Mouse (Mus musculus): ENCODE results near the gene Sppl2a. TPM values are rescaled to one million over a fixed set of nuclear protein-coding genes. Genes with fewer than 3 reads are reported as not detected.
"Not testable (repeated sequence)": the region's sequence is repeated elsewhere in the genome, so short reads cannot be mapped to it uniquely, and the experiment has no call there.

Sppl2a gene
- polyA plus RNA-seq, 1 experiment from 2014 or later: 63.2 TPM

DNA sequence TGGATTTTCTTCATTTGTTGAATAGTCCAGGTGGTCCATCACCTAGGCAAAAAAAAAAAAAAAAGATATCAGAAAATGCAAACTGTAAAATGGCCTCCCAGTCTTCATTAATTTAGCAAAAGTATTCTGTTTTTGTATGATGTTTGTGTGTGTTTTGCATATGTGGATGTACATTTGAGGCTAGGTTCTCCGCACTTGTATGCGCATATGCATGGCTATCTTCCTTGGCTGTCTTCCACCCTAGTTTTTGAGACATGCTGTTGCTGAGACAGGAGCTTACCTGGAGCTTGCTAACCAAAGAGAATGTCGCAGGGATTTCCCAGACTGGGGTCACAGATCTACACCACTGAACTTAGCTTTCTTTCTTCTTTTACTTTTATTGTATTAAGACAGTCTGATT, 38.8 kb downstream of the Sppl2a start:
- no peak overlapping the region for H3K4me2 ChIP-seq (replicated peaks)
- H3K9ac ChIP-seq: no peak overlapping the region
- peaks cover 8% of the 10 kb centered on the region; the same call in 1 of the 2 replicates for H3K36me3 ChIP-seq
- no peaks in the 10 kb centered on the region for H3K27me3 ChIP-seq
- H3K4me1 ChIP-seq: no peaks in the 10 kb centered on the region
- no peak overlapping the region for H3K4me3 ChIP-seq (replicated peaks)
- ATAC-seq (ENCODE audit: insufficient number of reproducible peaks, low FRiP score, low TSS enrichment, low read depth): no peak
- 85% methylated on average over 3 of the region's 3 CpGs for WGBS
- H3K9me3 ChIP-seq (replicated peaks): no peaks in the 10 kb centered on the region
- H3K27ac ChIP-seq (replicated peaks): no peak overlapping the region

DNA sequence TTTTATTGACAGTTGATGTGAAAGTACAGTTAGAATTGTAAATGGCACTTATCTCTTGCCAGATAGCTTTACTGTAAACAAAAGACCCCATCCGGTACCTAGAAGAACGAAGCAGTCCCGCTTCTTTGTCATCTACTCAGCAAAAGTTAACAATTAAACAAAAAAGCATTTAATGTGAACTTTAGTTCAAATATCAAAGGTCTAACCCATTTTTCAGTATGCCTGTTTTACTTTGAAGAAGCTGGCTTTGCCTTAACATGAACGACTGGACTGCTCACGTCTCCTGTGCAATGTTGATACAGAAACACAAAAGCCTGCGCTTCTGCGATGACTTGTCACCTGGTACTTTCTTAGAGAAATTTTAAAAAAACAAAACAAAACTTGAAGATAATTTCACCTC, 40.7 kb downstream of the Sppl2a start:
- H3K9me3 ChIP-seq (replicated peaks): no peaks in the 10 kb centered on the region
- no peak overlapping the region for H3K4me2 ChIP-seq (replicated peaks)
- no peak overlapping the region for H3K4me3 ChIP-seq (replicated peaks)
- H3K27ac ChIP-seq (replicated peaks): no peak overlapping the region
- no peak for ATAC-seq (ENCODE audit: insufficient number of reproducible peaks, low FRiP score, low TSS enrichment, low read depth)
- no peak overlapping the region for H3K9ac ChIP-seq
- WGBS: 89% methylated on average over 7 of the region's 7 CpGs
- H3K4me1 ChIP-seq: no peaks in the 10 kb centered on the region
- H3K27me3 ChIP-seq: no peaks in the 10 kb centered on the region
- H3K36me3 ChIP-seq: peaks cover 8% of the 10 kb centered on the region; the same call in 1 of the 2 replicates

DNA sequence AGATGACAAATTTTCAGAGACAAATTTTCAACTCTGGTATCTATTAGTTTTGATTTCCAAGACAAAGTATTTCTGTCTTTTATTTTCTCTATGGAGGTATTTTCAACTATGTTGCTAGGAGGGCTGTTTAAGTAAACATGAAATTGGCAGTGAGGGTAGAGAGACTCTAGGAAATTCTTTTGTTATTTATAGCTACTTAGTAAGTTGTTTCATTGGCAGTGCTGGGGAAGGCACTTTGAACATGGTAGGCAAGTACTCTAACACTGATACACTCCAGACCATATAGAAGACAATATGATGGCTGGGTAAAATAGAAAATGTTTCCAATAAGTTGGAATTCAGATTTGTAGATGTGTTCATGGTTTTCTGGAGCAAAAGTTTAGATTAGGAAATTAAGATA, 41.3 kb downstream of the Sppl2a start:
- Histone ChIP-seq H3K27ac (replicated peaks) (no peak overlapping the region), H3K4me3 (replicated peaks) (no peak overlapping the region), H3K4me2 (replicated peaks) (no peak overlapping the region), H3K9me3 (replicated peaks) (no peaks in the 10 kb centered on the region), H3K4me1 (no peaks in the 10 kb centered on the region), H3K9ac (no peak overlapping the region), H3K36me3 (peaks cover 8% of the 10 kb centered on the region; the same call in 1 of the 2 replicates), H3K27me3 (no peaks in the 10 kb centered on the region)
- ATAC-seq (ENCODE audit: insufficient number of reproducible peaks, low FRiP score, low TSS enrichment, low read depth): no peak

DNA sequence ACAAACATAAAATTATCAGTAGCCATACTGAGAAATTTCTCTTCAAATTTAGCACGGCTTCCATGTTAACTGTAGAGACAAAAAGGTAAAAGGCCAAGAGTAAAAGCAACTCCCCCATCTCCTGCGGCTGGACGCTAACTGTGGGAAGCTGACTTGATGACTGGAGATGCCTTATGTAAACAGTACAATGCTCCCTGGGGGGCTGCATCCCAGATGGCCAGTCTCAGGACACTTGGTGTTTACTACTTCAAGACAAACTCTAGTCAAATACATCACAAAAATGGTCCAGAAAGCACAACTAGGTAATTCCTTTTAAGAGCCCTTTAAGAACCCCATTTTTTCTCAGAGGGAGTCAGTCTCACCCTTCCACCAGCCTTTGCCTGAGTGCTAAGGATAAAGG, 45.9 kb downstream of the Sppl2a start:
- Histone ChIP-seq H3K4me2 (replicated peaks) (no peak overlapping the region), H3K4me3 (replicated peaks) (no peak overlapping the region), H3K27me3 (no peaks in the 10 kb centered on the region), H3K9me3 (replicated peaks) (no peaks in the 10 kb centered on the region), H3K4me1 (no peaks in the 10 kb centered on the region), H3K9ac (no peak overlapping the region), H3K27ac (replicated peaks) (no peak overlapping the region), H3K36me3 (no peaks in the 10 kb centered on the region)
- 61% methylated on average over 3 of the region's 3 CpGs for WGBS
- no peak for ATAC-seq (ENCODE audit: insufficient number of reproducible peaks, low FRiP score, low TSS enrichment, low read depth)

DNA sequence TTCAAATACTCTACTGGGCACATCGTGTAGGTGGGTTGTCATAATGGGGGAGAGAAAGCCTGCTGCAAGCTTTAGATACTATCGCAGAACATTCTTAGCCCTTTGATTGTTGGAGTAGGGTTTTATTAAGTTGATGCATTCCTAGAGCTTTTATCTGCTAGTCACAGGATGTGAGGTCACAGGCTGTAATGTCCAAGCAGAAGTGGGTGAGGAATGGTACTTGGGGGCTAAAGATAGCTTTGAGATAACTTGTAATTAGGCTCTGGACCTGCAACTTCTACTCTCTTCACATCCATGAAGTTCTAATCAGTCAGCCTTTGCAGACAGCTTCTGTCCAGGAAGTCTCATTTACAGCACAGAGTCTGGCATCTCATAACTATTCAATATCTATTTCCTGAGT, 47.2 kb downstream of the Sppl2a start:
- Histone ChIP-seq H3K36me3 (no peaks in the 10 kb centered on the region), H3K27me3 (no peaks in the 10 kb centered on the region), H3K4me2 (replicated peaks) (no peak overlapping the region), H3K9me3 (replicated peaks) (no peaks in the 10 kb centered on the region), H3K9ac (no peak overlapping the region), H3K27ac (replicated peaks) (no peak overlapping the region), H3K4me1 (no peaks in the 10 kb centered on the region), H3K4me3 (replicated peaks) (no peak overlapping the region)
- WGBS: 81% methylated on average over 2 of the region's 2 CpGs
- no peak for ATAC-seq (ENCODE audit: insufficient number of reproducible peaks, low FRiP score, low TSS enrichment, low read depth)

DNA sequence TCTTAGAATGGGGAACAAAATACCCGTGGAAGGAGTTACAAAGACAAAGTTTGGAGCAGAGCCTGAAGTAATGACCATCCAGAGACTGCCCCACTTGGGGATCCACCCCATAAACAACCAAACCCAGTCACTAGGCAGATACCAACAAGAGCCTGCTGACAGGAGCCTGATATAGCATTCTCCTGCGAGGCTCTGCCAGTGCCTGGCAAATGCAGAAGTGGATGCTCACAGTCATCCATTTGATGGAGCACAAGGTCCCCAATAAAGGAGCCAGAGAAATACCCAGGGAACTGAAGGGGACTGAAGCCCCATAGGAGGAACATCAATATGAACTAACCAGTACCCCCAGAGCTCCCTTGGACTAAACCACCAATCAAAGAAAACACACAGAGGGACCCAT, 50.3 kb downstream of the Sppl2a start:
- not testable (repeated sequence) for H3K27ac ChIP-seq (replicated peaks); ATAC-seq (ENCODE audit: insufficient number of reproducible peaks, low FRiP score, low TSS enrichment, low read depth); H3K36me3 ChIP-seq; H3K27me3 ChIP-seq; H3K9me3 ChIP-seq (replicated peaks); H3K9ac ChIP-seq; H3K4me1 ChIP-seq; H3K4me2 ChIP-seq (replicated peaks); H3K4me3 ChIP-seq (replicated peaks)
- 64% methylated on average over 2 of the region's 2 CpGs for WGBS

DNA sequence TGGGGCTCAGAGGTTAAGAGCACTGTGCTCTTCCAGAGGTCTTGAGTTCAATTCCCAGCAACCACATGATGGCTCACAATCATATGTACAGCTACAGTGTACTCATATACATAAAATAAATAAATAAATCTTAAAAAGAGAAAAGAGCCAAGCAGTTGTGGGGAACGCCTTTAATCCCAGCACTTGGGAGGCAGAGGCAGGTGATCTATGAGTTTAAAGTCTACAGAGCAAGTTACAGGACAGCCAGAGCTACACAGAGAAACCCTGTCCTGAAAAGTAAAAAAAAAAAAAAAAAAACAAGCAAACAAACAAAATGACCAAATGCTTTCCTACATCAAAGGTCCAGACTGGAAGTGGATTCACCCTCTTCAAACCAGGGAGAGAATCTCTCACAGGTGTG, 55.0 kb downstream of the Sppl2a start:
- ATAC-seq (ENCODE audit: insufficient number of reproducible peaks, low FRiP score, low TSS enrichment, low read depth): no peak
- H3K4me3 ChIP-seq (replicated peaks): no peak overlapping the region
- H3K36me3 ChIP-seq: no peaks in the 10 kb centered on the region
- 92% methylated on average over 1 of the region's 1 CpGs for WGBS
- H3K9me3 ChIP-seq (replicated peaks): no peaks in the 10 kb centered on the region
- H3K27ac ChIP-seq (replicated peaks): no peak overlapping the region
- H3K4me1 ChIP-seq: peaks cover 9% of the 10 kb centered on the region; the same call in 1 of the 2 replicates
- no peak overlapping the region for H3K4me2 ChIP-seq (replicated peaks)
- no peak overlapping the region for H3K9ac ChIP-seq
- H3K27me3 ChIP-seq: no peaks in the 10 kb centered on the region

DNA sequence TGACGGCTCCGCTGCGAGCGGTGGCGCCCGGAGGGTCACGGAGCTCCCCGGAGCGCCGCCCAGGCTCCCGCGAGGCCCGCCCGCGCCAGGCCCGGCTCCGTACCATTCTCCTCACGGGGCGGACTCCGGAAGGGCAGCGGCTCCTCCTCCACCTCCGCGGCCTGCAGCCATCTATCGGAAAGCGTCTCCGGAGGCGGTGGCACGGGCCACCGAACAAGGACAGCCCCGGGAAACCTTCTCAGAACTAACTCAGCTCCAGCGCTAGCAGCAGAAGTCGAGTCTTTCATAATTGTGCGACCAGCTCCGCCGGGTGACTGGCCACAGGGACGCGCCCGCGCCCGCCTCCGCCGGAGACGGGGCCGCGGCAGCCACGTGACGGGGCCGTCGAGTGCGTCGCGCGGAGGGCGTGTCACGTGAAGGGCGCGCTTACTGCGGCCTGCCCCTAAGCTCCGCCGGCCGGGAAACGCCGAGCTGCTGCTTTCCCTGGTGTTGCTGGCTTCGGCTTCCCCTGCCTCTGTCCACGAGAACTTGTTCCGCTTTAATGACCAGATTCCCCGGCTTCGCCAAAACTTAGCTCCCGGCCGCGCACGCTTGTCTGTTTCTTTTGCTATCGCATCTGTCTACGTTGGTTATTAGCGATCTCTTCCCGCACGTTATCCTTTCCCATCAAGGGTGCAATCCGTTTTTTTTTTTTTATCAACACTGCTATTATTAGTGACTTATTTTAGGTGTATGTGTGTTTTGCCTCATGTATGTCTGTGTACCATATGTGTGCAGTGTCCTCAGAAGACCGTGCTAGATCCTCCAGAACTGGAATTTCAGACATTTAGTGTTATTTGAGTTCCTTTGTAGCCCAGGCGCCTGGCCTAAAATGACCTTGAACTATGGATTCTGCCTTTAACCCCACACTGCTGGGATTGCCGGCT, 56.9 kb downstream of the Sppl2a start, which contains the start of gene Trpm7:
TSS of gene Trpm7 (minus strand) at position 360 of the 926 bp plus-strand sequence.
- H3K4me1 ChIP-seq: peaks cover 9% of the 10 kb centered on the region; the same call in 1 of the 2 replicates
- peak within 1 kb of the TSS; percentile 86 for H3K9ac ChIP-seq
- H3K4me2 ChIP-seq (replicated peaks): peak within 1 kb of the TSS; percentile 61
- no peaks in the 10 kb centered on the region for H3K36me3 ChIP-seq
- ATAC-seq (ENCODE audit: insufficient number of reproducible peaks, low FRiP score, low TSS enrichment, low read depth): peak; percentile 98
- WGBS: under 1% methylated on average over 81 of the region's 81 CpGs
- no peaks in the 10 kb centered on the region for H3K27me3 ChIP-seq
- H3K27ac ChIP-seq (replicated peaks): peak within 1 kb of the TSS; percentile 99
- H3K4me3 ChIP-seq (replicated peaks): peak within 1 kb of the TSS; percentile 86
- no peaks in the 10 kb centered on the region for H3K9me3 ChIP-seq (replicated peaks)

DNA sequence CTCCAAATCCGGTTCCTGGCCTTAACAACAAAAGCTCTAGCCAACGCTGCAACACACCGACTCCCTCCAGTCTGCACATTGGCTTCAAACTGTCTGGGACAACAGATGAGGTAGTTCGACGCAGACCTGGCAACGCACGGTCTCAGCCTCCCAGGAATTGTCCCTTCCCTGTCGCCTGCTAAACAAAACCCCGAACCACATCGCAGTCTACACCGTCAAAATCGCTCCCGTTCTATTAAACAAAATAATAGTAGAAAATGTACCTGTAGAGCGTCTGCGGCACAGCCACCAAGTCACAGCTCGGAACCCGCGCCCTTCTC, 57.6 kb downstream of the Sppl2a start:
- peak overlapping the region; percentile 86 for H3K9ac ChIP-seq
- ATAC-seq (ENCODE audit: insufficient number of reproducible peaks, low FRiP score, low TSS enrichment, low read depth): 0 out of 2 replicates have a peak, but pooled peaks have one; percentile 15
- H3K9me3 ChIP-seq (replicated peaks): no peaks in the 10 kb centered on the region
- no peaks in the 10 kb centered on the region for H3K36me3 ChIP-seq
- WGBS: under 1% methylated on average over 18 of the region's 18 CpGs
- peak overlapping the region; percentile 61 for H3K4me2 ChIP-seq (replicated peaks)
- H3K27me3 ChIP-seq: no peaks in the 10 kb centered on the region
- peak overlapping the region; percentile 86 for H3K4me3 ChIP-seq (replicated peaks)
- peaks cover 9% of the 10 kb centered on the region; the same call in 1 of the 2 replicates for H3K4me1 ChIP-seq
- peak overlapping the region; percentile 99 for H3K27ac ChIP-seq (replicated peaks)

DNA sequence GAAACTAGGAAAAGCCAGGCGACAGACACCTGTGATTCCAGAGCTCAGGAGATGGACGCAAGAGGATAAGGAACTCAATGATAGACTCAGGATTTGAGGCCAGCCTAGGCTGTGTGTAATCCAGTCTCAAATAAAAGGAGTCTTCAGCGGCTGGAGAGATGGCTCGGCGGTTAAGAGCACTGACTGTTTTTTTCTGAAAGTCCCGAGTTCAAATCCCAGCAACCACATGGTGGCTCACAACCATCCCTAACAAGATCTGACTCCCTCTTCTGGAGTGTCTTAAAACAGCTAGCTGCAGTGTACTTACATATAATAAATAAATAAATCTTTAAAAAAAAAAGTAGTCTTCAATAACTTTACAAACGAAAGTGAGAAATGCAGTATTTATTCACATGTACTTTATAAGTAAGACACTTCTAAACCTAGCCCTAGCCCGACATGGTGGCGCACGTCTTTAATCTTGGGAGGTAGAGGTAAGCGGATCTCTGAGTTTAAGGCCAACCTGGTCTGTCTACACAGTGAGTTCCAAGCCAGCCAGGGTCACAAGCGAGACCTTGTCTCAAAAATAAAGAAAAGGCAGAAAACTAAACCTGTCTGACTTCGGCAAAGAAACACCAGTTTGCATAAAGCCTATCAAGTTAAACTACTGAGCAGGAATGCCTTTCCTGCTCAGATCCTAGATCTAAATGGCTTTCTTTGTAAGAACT, 58.1 kb downstream of the Sppl2a start:
- H3K4me2 ChIP-seq (replicated peaks): peak overlapping the region; percentile 61
- 17% methylated on average over 13 of the region's 13 CpGs for WGBS
- no peak for ATAC-seq (ENCODE audit: insufficient number of reproducible peaks, low FRiP score, low TSS enrichment, low read depth)
- peak overlapping the region; percentile 86 for H3K9ac ChIP-seq
- H3K27ac ChIP-seq (replicated peaks): peak overlapping the region; percentile 99
- peak overlapping the region; percentile 86 for H3K4me3 ChIP-seq (replicated peaks)
- H3K36me3 ChIP-seq: no peaks in the 10 kb centered on the region
- H3K4me1 ChIP-seq: peaks cover 9% of the 10 kb centered on the region; the same call in 1 of the 2 replicates
- no peaks in the 10 kb centered on the region for H3K27me3 ChIP-seq
- H3K9me3 ChIP-seq (replicated peaks): no peaks in the 10 kb centered on the region

DNA sequence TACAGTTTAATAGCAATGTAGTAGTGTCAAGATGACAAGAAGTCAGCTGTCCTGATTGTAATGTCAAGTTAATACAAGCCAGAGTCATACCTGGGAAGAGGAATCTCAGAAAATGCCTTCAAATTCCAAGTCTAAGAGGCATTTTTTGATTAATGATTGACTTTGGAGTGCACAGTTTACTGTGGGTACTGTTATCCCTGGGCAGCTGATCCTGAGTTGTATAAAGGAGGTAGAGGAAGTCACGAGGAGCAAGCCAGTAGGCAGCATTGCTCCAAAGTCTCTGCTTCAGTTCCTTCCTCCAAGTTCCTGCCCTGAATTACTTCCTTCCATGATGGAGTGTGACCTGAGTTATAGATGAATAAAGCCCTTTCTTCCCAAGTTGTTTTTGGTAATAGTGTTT, 66.7 kb downstream of the Sppl2a start:
- 81% methylated on average over 1 of the region's 1 CpGs for WGBS
- Histone ChIP-seq H3K4me1 (no peaks in the 10 kb centered on the region), H3K27ac (replicated peaks) (no peak overlapping the region), H3K36me3 (no peaks in the 10 kb centered on the region), H3K4me2 (replicated peaks) (no peak overlapping the region), H3K4me3 (replicated peaks) (no peak overlapping the region), H3K9ac (no peak overlapping the region), H3K9me3 (replicated peaks) (no peaks in the 10 kb centered on the region), H3K27me3 (no peaks in the 10 kb centered on the region)
- ATAC-seq (ENCODE audit: insufficient number of reproducible peaks, low FRiP score, low TSS enrichment, low read depth): no peak

Data from embryonic facial prominence, embryonic 15.5 days (tissue).